Mouse (Mus musculus): ENCODE results near the gene Gm44973.

DNA sequence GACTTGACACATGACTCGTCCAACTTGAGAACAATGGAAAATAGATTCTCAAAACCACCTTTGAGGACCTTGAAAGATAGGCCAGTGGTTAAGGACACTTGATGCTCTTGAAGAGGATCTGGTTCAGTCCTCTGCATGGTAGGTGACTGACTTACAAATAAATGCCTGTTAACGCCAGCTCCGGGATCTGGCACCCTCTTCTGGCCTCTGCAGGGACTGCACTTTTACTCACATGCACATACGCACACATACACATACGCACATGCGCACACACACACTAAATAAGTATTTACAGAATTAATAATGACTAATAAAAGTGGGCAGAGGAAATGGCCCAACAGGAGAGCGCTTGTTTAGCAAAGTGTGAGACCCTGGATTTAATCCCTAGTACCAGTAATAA lies 38.5 kb upstream of the Gm44973 start:
- TF ChIP-seq CTCF (IDR thresholded peaks at IDR 0.05; ENCODE audit: borderline replicate concordance, insufficient read depth, low read length), result no peak
- no peak for TF ChIP-seq POLR2A (IDR thresholded peaks at IDR 0.05; ENCODE audit: low read depth, low read length)
